Mouse (Mus musculus): ENCODE data around the gene Dennd2d.

DNA sequence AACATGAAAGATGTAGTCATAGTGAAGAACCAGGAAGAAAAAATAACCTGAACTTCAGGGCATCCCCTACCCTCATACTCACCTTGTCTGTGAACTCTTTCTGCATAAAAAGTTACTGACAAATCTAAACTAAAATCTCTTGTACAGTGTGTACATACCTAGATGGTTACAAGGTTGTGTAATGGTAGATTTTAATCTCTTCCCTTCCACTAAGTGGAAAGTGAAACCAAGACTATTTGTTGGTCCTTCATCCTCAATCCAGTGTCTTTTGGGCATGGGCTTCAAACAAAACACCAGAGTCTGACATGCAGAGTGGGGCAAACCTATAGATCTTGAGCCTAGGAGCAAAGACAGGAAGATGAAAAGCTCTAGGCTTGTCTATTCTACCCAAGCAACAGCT, 33.2 kb upstream of the Dennd2d start:
- TF ChIP-seq GATA1 (IDR thresholded peaks at IDR 0.05; ENCODE audit: low read length) (no peak), TAL1 (IDR thresholded peaks at IDR 0.05; ENCODE audit: low read length) (no peak)
